Mouse (Mus musculus) thymus, adult 2 months (tissue): Measurements from ENCODE around the gene Tra2a.
A peak's percentile ranks its signal among the peaks of the same experiment; 100 is the strongest.

Experiments
- CTCF ChIP-seq: fragments of 200-500 bp; IDR thresholded peaks from 2 replicates; pipeline ENCODE4 v1.5.1; 2012; ENCODE audit warnings: mild to moderate bottlenecking, control low read depth, low read length, moderate library complexity, borderline replicate concordance; ENCODE audit not compliant: control insufficient read depth, poor library complexity, insufficient read depth; ENCODE audit errors: extremely low read depth
- POLR2A ChIP-seq: fragments of 200-500 bp; IDR thresholded peaks from 2 replicates; pipeline ENCODE4 v1.6.1; 2012; ENCODE audit warnings: mild to moderate bottlenecking, low read length, control low read depth, moderate library complexity; ENCODE audit not compliant: control insufficient read depth, poor library complexity, insufficient read depth; ENCODE audit errors: extremely low read depth

GRCm38 (mm10) chr6:49269200-49269599, 5.4 kb upstream of the Tra2a start:
- no peak for TF ChIP-seq POLR2A
- TF ChIP-seq CTCF = peak; percentile 58; the same call in 1 of the 2 replicates
